Mouse (Mus musculus): ENCODE measurements at regions not wholly inside any gene's neighbourhood (a gene's known extent, or its start where the extent isn't known, plus 50 kb on each side); places are given as distances from the start of the nearest gene placed in this dataset.

GRCm38 (mm10) chr13:71245326-71245725, 403.7 kb upstream of the Adamts16 start:
- TF ChIP-seq CTCF (conservative IDR thresholded peaks at IDR 0.05; ENCODE audit: insufficient read depth, insufficient read length, low read depth, low read length) (no peak), POLR2A (IDR thresholded peaks at IDR 0.05; ENCODE audit: low read depth, low read length) (no peak)
